Mouse (Mus musculus): ENCODE data around the gene Cyb5rl. TPM values are rescaled to one million over a fixed set of nuclear protein-coding genes. Genes with fewer than 3 reads are reported as not detected.
"Not testable (repeated sequence)": the region's sequence is repeated elsewhere in the genome, so short reads cannot be mapped to it uniquely, and the experiment has no call there.

The Cyb5rl gene
- polyA plus RNA-seq, 1 experiment from 2014 or later: 7.7 TPM

DNA sequence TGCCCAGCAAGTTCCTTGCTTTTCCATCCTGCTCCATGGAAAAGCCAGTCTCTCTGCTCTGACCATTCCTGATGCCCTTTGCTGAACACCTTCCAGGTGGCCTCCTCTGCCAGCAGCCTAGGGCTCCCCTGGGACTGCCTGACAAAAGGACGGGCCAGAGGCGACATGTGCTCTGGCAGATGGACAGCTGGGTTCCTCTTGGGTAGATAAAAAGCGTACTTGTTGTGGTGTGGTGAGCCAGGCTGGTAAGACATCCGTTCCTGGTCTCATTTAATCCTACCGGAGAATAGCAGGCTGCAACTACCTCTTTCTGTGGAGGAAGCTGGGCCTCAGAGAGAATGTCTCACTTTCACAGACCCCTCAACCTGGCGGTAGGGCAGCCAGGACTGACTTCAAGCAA lies 29.3 kb downstream of the Cyb5rl start:
- no peak overlapping the region for H3K27ac ChIP-seq (ENCODE audit: low read depth, low read length)
- no peak overlapping the region for H3K9ac ChIP-seq (ENCODE audit: low read depth, low read length)
- no peaks in the 10 kb centered on the region for H3K27me3 ChIP-seq (ENCODE audit: control insufficient read depth, insufficient read depth, low read length)
- H3K4me2 ChIP-seq (replicated peaks; ENCODE audit: low read depth, low read length): no peak overlapping the region
- WGBS: 57% methylated on average over 6 of the region's 6 CpGs
- ATAC-seq (ENCODE audit: low FRiP score, low TSS enrichment): no peak
- no peaks in the 10 kb centered on the region for H3K4me1 ChIP-seq (ENCODE audit: control insufficient read depth, insufficient read depth, low read length)
- no peaks in the 10 kb centered on the region for H3K36me3 ChIP-seq (ENCODE audit: control insufficient read depth, insufficient read depth, low read length)
- no peak overlapping the region for H3K4me3 ChIP-seq (ENCODE audit: low read length)
- H3K9me3 ChIP-seq (ENCODE audit: control insufficient read depth, low read length): no peaks in the 10 kb centered on the region

DNA sequence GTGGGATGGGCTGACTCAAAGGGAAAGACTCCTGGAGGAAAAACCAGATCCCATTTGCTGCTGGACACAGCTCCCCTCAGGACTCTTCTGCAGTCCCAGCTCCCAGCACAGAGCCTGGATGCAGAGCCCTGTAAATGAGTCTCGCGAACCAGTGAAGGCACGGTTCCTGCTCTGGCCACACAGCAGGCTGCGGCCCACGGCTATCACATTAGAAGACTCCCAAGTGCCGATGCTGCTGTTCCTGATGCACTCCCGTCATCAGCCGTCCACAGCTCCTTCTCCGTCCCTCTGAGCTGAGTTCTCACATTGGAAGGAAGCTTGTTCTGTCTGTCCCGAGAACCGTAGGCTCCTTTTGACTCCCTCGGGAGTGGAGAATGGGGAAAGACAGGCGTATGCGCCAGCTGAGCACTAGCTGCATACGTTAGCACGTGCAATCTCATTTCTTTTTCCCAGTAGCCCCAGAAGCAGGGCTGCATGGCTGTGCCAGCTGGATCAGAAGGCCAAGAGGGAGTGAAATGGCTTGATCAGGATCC lies 30.1 kb downstream of the Cyb5rl start, which contains the start of gene Cdcp2:
Gene Cdcp2 (plus strand): TSS at position 51 of the 533 bp plus-strand sequence.
- no peak within 1 kb of the TSS for H3K27ac ChIP-seq (ENCODE audit: low read depth, low read length)
- H3K4me2 ChIP-seq (replicated peaks; ENCODE audit: low read depth, low read length): no peak within 1 kb of the TSS
- no peaks in the 10 kb centered on the region for H3K27me3 ChIP-seq (ENCODE audit: control insufficient read depth, insufficient read depth, low read length)
- no peaks in the 10 kb centered on the region for H3K9me3 ChIP-seq (ENCODE audit: control insufficient read depth, low read length)
- H3K36me3 ChIP-seq (ENCODE audit: control insufficient read depth, insufficient read depth, low read length): no peaks in the 10 kb centered on the region
- 67% methylated on average over 16 of the region's 16 CpGs for WGBS
- H3K4me3 ChIP-seq (ENCODE audit: low read length): no peak within 1 kb of the TSS
- H3K4me1 ChIP-seq (ENCODE audit: control insufficient read depth, insufficient read depth, low read length): no peaks in the 10 kb centered on the region
- H3K9ac ChIP-seq (ENCODE audit: low read depth, low read length): no peak within 1 kb of the TSS
- ATAC-seq (ENCODE audit: low FRiP score, low TSS enrichment): no peak

DNA sequence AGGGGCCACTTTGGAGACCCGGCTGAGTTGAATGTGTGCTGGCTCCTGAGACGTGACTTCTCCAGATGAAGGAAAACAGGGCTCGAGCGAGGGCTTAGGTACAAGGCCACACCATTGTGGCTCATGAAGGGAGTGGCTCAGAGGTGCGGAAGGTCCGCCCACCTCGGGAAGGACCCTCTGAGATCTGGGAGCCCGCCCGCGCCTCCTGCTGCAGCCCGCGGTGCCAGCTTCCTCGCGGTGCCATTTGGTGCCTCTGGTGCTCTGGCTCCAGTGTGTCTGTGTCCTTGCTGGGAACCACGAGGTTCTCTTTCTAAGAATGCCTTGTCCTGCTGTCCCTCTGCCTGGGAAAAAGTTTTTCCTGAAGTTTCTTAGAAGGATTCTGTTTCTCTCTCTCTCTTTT lies 31.1 kb downstream of the Cyb5rl start:
- Histone ChIP-seq H3K9ac (ENCODE audit: low read depth, low read length) (no peak overlapping the region), H3K4me3 (ENCODE audit: low read length) (no peak overlapping the region), H3K27ac (ENCODE audit: low read depth, low read length) (no peak overlapping the region), H3K9me3 (ENCODE audit: control insufficient read depth, low read length) (no peaks in the 10 kb centered on the region), H3K36me3 (ENCODE audit: control insufficient read depth, insufficient read depth, low read length) (no peaks in the 10 kb centered on the region), H3K4me2 (replicated peaks; ENCODE audit: low read depth, low read length) (no peak overlapping the region; the same call in 1 of the 2 replicates), H3K4me1 (ENCODE audit: control insufficient read depth, insufficient read depth, low read length) (no peaks in the 10 kb centered on the region), H3K27me3 (ENCODE audit: control insufficient read depth, insufficient read depth, low read length) (no peaks in the 10 kb centered on the region)
- 0 out of 2 replicates have a peak, but pooled peaks have one; percentile 33 for ATAC-seq (ENCODE audit: low FRiP score, low TSS enrichment)
- 24% methylated on average over 15 of the region's 15 CpGs for WGBS

DNA sequence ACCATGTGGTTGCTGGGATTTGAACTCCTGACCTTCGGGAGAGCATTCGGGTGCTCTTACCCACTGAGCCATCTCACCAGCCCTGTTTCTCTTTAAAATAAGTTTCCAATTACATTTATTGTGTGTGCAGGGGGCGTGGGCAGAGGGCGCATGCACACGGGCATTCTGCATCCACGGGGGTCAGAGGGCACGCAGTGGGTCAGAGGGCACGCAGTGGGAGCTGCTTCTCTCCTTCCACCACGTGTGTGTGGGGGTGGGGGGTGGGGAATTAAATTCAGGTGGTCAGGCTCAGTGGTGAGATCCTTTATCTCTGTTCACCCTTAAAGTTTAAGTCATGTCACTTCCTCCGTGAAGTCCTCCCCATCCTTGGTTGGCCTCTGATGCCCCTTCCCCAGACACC lies 31.6 kb downstream of the Cyb5rl start:
- no peak overlapping the region for H3K4me3 ChIP-seq (ENCODE audit: low read length)
- no peak overlapping the region for H3K4me2 ChIP-seq (replicated peaks; ENCODE audit: low read depth, low read length)
- 59% methylated on average over 10 of the region's 10 CpGs for WGBS
- H3K4me1 ChIP-seq (ENCODE audit: control insufficient read depth, insufficient read depth, low read length): no peaks in the 10 kb centered on the region
- ATAC-seq (ENCODE audit: low FRiP score, low TSS enrichment): no peak
- H3K9me3 ChIP-seq (ENCODE audit: control insufficient read depth, low read length): no peaks in the 10 kb centered on the region
- no peak overlapping the region for H3K27ac ChIP-seq (ENCODE audit: low read depth, low read length)
- no peak overlapping the region for H3K9ac ChIP-seq (ENCODE audit: low read depth, low read length)
- H3K27me3 ChIP-seq (ENCODE audit: control insufficient read depth, insufficient read depth, low read length): no peaks in the 10 kb centered on the region
- H3K36me3 ChIP-seq (ENCODE audit: control insufficient read depth, insufficient read depth, low read length): no peaks in the 10 kb centered on the region

DNA sequence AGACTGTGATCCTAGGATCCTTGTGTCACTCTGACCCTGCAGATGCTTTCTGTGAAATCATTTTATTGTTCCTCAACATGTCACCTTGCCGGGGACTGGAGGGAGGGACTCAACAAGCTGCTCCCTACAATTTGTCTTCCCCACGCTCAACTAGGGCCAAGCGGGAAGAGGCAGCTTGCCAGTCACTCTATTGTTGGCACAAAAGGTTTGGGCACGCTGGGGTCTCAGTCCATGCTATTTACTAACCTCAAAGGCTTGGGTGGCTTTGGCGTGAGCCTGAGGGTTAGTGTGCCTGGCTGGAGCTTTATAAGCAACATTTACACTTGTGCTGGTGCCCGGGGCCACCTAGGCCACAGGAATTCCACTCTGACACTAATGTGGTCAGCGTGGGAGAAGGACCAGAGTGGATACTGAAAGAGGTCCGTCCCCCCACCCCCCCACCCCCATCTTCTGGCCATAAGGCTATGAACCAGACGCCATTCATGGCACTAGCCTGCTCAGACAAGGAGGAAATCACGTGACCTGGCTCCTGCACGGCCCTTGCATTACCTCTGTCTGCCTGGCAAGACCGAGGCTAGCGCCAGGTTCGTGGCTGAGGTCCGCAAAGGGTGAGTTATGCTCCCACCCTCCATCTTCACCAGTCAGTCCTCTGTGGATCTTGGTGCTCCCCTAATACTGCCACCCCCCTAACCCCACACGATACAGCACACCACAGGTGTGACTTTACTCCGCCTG lies 32.2 kb downstream of the Cyb5rl start:
- Histone ChIP-seq H3K4me1 (ENCODE audit: control insufficient read depth, insufficient read depth, low read length) (no peaks in the 10 kb centered on the region), H3K27ac (ENCODE audit: low read depth, low read length) (no peak overlapping the region)

DNA sequence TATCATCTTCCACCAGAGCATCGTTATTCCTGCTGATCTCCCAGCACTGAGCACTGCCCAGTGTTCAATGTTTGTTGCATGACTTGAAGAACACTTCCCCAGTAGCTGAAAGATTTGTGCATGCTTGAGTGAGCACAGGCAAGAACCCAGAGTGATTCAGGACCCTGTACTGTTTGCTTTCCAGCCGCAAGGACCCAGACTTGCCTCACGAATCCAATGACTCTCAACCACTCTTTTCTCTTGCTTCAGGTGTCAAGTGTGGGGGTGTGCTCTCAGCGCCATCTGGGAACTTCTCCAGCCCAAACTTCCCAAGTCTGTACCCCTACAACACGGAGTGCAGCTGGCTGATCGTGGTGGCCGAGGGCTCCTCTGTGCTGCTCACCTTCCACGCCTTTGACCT lies 35.4 kb downstream of the Cyb5rl start:
- no peaks in the 10 kb centered on the region for H3K4me1 ChIP-seq (ENCODE audit: control insufficient read depth, insufficient read depth, low read length)
- H3K4me3 ChIP-seq (ENCODE audit: low read length): no peak overlapping the region
- no peak for ATAC-seq (ENCODE audit: low FRiP score, low TSS enrichment)
- H3K27ac ChIP-seq (ENCODE audit: low read depth, low read length): no peak overlapping the region
- no peaks in the 10 kb centered on the region for H3K9me3 ChIP-seq (ENCODE audit: control insufficient read depth, low read length)
- no peak overlapping the region for H3K4me2 ChIP-seq (replicated peaks; ENCODE audit: low read depth, low read length)
- 64% methylated on average over 8 of the region's 8 CpGs for WGBS
- no peaks in the 10 kb centered on the region for H3K36me3 ChIP-seq (ENCODE audit: control insufficient read depth, insufficient read depth, low read length)
- H3K27me3 ChIP-seq (ENCODE audit: control insufficient read depth, insufficient read depth, low read length): no peaks in the 10 kb centered on the region; the same call in 1 of the 2 replicates
- H3K9ac ChIP-seq (ENCODE audit: low read depth, low read length): no peak overlapping the region

More for the DNA sequence above, 32.2 kb downstream of the Cyb5rl start:
- Histone ChIP-seq H3K4me2 (replicated peaks; ENCODE audit: low read depth, low read length) (no peak overlapping the region), H3K9ac (ENCODE audit: low read depth, low read length) (no peak overlapping the region), H3K36me3 (ENCODE audit: control insufficient read depth, insufficient read depth, low read length) (no peaks in the 10 kb centered on the region), H3K27me3 (ENCODE audit: control insufficient read depth, insufficient read depth, low read length) (no peaks in the 10 kb centered on the region), H3K9me3 (ENCODE audit: control insufficient read depth, low read length) (no peaks in the 10 kb centered on the region), H3K4me3 (ENCODE audit: low read length) (no peak overlapping the region)
- 66% methylated on average over 17 of the region's 17 CpGs for WGBS
- no peak for ATAC-seq (ENCODE audit: low FRiP score, low TSS enrichment)

DNA sequence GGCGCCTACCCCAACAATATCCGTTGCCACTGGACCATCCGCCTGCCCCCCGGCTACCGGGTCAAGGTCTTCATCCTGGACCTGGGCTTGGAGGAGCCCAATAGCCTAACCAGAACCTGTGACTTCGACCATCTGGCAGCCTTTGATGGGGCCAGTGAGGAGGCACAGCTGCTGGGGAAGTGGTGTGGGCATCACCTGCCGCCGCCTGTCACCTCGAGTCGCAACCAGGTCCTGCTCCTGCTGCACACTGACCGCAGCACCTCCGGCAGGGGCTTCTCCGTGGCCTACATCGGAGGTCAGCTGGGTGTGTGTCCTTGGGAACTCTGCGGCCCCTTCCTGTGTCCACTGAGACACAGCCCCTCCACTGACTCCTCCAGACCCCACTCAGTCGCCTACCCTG lies 40.0 kb downstream of the Cyb5rl start:
- H3K36me3 ChIP-seq (ENCODE audit: control insufficient read depth, insufficient read depth, low read length): no peaks in the 10 kb centered on the region
- peaks cover 8% of the 10 kb centered on the region for H3K4me1 ChIP-seq (ENCODE audit: control insufficient read depth, insufficient read depth, low read length)
- H3K4me2 ChIP-seq (replicated peaks; ENCODE audit: low read depth, low read length): no peak overlapping the region
- H3K4me3 ChIP-seq (ENCODE audit: low read length): no peak overlapping the region
- no peak for ATAC-seq (ENCODE audit: low FRiP score, low TSS enrichment)
- no peaks in the 10 kb centered on the region for H3K9me3 ChIP-seq (ENCODE audit: control insufficient read depth, low read length)
- WGBS: 76% methylated on average over 16 of the region's 16 CpGs
- no peaks in the 10 kb centered on the region; the same call in 1 of the 2 replicates for H3K27me3 ChIP-seq (ENCODE audit: control insufficient read depth, insufficient read depth, low read length)
- H3K9ac ChIP-seq (ENCODE audit: low read depth, low read length): no peak overlapping the region
- H3K27ac ChIP-seq (ENCODE audit: low read depth, low read length): no peak overlapping the region

DNA sequence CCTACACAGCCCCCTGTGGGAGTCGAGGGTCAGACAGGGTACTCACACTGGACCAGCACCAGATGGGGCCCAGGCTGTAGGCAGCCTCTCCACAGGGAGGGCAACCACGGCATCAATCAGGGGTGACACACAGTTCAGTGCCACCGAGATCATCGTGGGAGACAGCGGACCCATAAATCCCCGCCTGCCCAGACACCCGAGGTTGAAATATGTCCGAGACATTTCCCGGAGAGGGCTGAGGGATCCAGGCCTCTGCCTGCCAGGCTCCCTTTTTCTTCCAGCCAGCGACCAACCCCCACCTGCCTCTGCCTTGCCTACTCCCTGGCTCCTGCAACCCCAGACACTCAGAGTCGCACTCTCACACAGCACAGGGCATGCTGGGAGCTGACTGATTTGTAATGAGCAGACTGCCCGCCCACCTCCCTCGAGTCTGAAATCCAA lies 41.5 kb downstream of the Cyb5rl start:
- WGBS: 12% methylated on average over 13 of the region's 13 CpGs

DNA sequence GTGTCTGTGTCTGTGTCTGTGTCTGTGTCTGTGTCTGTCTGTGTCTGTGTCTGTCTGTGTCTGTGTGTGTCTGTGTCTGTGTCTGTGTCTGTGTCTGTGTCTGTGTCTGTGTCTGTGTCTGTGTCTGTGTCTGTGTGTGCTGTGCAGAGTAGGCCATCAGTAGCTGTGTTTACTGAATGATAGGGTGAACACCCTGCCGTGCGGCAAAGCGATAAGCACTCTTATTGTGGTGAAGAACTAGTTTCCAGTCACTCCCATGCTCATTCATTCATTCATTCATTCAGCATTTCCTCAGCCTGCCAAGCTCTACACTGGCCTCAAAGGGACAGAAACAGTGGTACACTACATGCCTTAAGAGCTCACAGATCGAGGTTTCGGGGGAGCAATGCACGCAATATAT lies 42.4 kb downstream of the Cyb5rl start:
- H3K9me3 ChIP-seq (ENCODE audit: control insufficient read depth, low read length); H3K36me3 ChIP-seq (ENCODE audit: control insufficient read depth, insufficient read depth, low read length); H3K27me3 ChIP-seq (ENCODE audit: control insufficient read depth, insufficient read depth, low read length); H3K9ac ChIP-seq (ENCODE audit: low read depth, low read length); H3K4me3 ChIP-seq (ENCODE audit: low read length); ATAC-seq (ENCODE audit: low FRiP score, low TSS enrichment); H3K4me2 ChIP-seq (replicated peaks; ENCODE audit: low read depth, low read length); H3K27ac ChIP-seq (ENCODE audit: low read depth, low read length): not testable (repeated sequence)
- WGBS: 93% methylated on average over 6 of the region's 6 CpGs
- H3K4me1 ChIP-seq (ENCODE audit: control insufficient read depth, insufficient read depth, low read length): peaks cover 13% of the 10 kb centered on the region

More for the DNA sequence above, 41.5 kb downstream of the Cyb5rl start:
- peak overlapping the region; percentile 12; the same call in 1 of the 2 replicates for H3K9ac ChIP-seq (ENCODE audit: low read depth, low read length)
- peaks cover 8% of the 10 kb centered on the region for H3K4me1 ChIP-seq (ENCODE audit: control insufficient read depth, insufficient read depth, low read length)
- H3K27me3 ChIP-seq (ENCODE audit: control insufficient read depth, insufficient read depth, low read length): no peaks in the 10 kb centered on the region; the same call in 1 of the 2 replicates
- no peak overlapping the region for H3K27ac ChIP-seq (ENCODE audit: low read depth, low read length)
- no peak overlapping the region for H3K4me3 ChIP-seq (ENCODE audit: low read length)
- no peaks in the 10 kb centered on the region for H3K36me3 ChIP-seq (ENCODE audit: control insufficient read depth, insufficient read depth, low read length)
- peak overlapping the region; percentile 22 for H3K4me2 ChIP-seq (replicated peaks; ENCODE audit: low read depth, low read length)
- H3K9me3 ChIP-seq (ENCODE audit: control insufficient read depth, low read length): no peaks in the 10 kb centered on the region
- peak; percentile 89 for ATAC-seq (ENCODE audit: low FRiP score, low TSS enrichment)
